Mouse (Mus musculus): ENCODE results near the gene Itgb2. TPM values are rescaled to one million over a fixed set of nuclear protein-coding genes. Genes with fewer than 3 reads are reported as not detected.

Itgb2 gene
- polyA plus RNA-seq, 1 experiment from 2014 or later = 1.5 TPM

DNA sequence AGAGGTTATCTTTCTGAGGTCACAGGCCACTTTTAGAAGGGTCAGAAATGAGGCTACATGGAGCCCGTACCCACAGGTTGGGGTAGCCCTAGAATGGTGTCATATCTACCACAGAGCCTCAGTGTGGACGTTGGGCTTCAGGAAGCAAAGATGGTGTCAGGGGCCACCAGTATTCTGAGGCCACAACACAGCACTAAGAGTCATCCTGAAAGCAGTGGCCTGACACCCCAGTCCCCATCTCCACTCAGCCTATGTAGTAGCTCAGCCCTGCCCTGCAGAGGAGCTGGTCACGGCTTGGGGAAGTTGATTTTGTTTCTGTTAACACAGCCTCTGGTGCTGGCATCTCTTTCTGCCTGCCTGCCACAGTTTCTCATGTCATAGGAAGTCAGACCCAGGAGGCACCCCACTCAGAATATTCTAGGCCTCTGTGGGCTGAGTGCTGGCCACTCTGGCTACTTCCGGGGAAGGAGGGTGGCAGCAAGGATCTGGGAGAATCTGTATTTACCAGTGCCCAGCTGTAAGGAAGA, 10.6 kb downstream of the Itgb2 start:
- no peak for ATAC-seq (ENCODE audit: insufficient number of reproducible peaks, insufficient read depth, low FRiP score, low read depth)
- peaks cover 5 to 6% of the 10 kb centered on the region in 2 experiments; a peak in 2 of 4 replicates for H3K4me1 ChIP-seq (ENCODE audit: control insufficient read depth in 2 of 2, insufficient read depth in 2 of 2, low read length in 2 of 2)
- no peak overlapping the region for H3K27ac ChIP-seq (replicated peaks in 1 of 2; ENCODE audit: control insufficient read depth in 1 of 2, insufficient read depth in 1 of 2, low read depth in 2 of 2, low read length in 2 of 2)
- H3K4me2 ChIP-seq (ENCODE audit: low read length) = no peak overlapping the region
- 80% methylated on average over 4 of the region's 4 CpGs for WGBS
- H3K36me3 ChIP-seq (ENCODE audit: control insufficient read depth, insufficient read depth, low read length) = no peaks in the 10 kb centered on the region
- no peaks in the 10 kb centered on the region for H3K27me3 ChIP-seq (ENCODE audit: control insufficient read depth, insufficient read depth, low read length)
- H3K9ac ChIP-seq (ENCODE audit: low read length) = no peak overlapping the region
- H3K9me3 ChIP-seq (ENCODE audit: control insufficient read depth, low read length) = no peaks in the 10 kb centered on the region
- H3K4me3 ChIP-seq (ENCODE audit: control insufficient read depth in 1 of 2, insufficient read depth in 1 of 2, low read depth in 1 of 2, low read length in 2 of 2) = no peak overlapping the region

DNA sequence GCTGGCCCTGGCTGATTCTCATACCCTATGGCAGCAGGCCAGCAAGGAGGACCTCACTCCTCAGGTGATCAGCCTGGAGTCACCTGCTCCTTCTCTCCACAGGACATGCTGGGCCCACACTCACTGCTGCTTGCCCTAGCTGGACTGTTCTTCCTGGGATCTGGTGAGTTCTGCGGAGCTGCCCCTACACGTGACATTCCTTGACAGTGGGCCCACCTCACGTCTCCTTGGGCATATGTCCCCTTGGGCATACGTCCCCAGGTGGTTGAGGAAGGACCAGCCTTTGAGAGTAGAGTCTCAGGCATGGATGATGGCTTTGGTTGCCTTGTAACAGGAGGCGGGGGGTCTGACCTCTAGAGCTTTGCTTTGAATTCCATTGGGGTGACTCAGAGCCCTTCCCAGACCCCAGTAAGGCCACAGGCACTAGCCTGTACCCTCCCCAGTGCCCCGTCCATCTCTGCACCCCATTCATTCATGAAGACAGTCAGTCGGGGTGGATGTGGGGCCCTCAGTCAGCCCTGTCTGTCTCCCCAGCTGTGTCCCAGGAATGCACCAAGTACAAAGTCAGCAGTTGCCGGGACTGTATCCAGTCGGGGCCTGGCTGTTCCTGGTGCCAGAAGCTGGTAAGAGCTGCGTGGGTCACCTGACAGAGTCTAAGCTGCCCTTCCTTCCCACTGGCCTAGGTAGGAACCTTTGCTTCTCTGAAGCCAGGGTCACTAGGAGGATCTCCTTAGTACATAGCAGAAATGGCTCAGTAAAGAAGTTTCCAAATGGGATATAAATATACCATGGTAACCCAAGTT, 12.0 kb downstream of the Itgb2 start:
- H3K4me1 ChIP-seq (ENCODE audit: control insufficient read depth in 2 of 2, insufficient read depth in 2 of 2, low read length in 2 of 2) = peaks cover 5 to 6% of the 10 kb centered on the region in 2 experiments; a peak in 2 of 4 replicates
- no peak overlapping the region for H3K4me2 ChIP-seq (ENCODE audit: low read length)
- H3K36me3 ChIP-seq (ENCODE audit: control insufficient read depth, insufficient read depth, low read length) = no peaks in the 10 kb centered on the region
- WGBS = 70% methylated on average over 10 of the region's 10 CpGs
- H3K9ac ChIP-seq (ENCODE audit: low read length) = no peak overlapping the region
- no peak overlapping the region for H3K27ac ChIP-seq (replicated peaks in 1 of 2; ENCODE audit: control insufficient read depth in 1 of 2, insufficient read depth in 1 of 2, low read depth in 2 of 2, low read length in 2 of 2)
- no peak for ATAC-seq (ENCODE audit: insufficient number of reproducible peaks, insufficient read depth, low FRiP score, low read depth)
- no peaks in the 10 kb centered on the region for H3K9me3 ChIP-seq (ENCODE audit: control insufficient read depth, low read length)
- no peak overlapping the region for H3K4me3 ChIP-seq (ENCODE audit: control insufficient read depth in 1 of 2, insufficient read depth in 1 of 2, low read depth in 1 of 2, low read length in 2 of 2)
- H3K27me3 ChIP-seq (ENCODE audit: control insufficient read depth, insufficient read depth, low read length) = no peaks in the 10 kb centered on the region

GRCm38 (mm10) chr10:77543226-77543625, 13.2 kb downstream of the Itgb2 start:
- Histone ChIP-seq H3K36me3 (ENCODE audit: control insufficient read depth, insufficient read depth, low read length) (no peaks in the 10 kb centered on the region), H3K4me1 (ENCODE audit: control insufficient read depth in 2 of 2, insufficient read depth in 2 of 2, low read length in 2 of 2) (peaks cover 5 to 6% of the 10 kb centered on the region in 2 experiments; a peak in 2 of 4 replicates), H3K27ac (replicated peaks in 1 of 2; ENCODE audit: control insufficient read depth in 1 of 2, insufficient read depth in 1 of 2, low read depth in 2 of 2, low read length in 2 of 2) (no peak overlapping the region), H3K27me3 (ENCODE audit: control insufficient read depth, insufficient read depth, low read length) (no peaks in the 10 kb centered on the region), H3K9ac (ENCODE audit: low read length) (no peak overlapping the region), H3K4me2 (ENCODE audit: low read length) (no peak overlapping the region), H3K9me3 (ENCODE audit: control insufficient read depth, low read length) (no peaks in the 10 kb centered on the region), H3K4me3 (ENCODE audit: control insufficient read depth in 1 of 2, insufficient read depth in 1 of 2, low read depth in 1 of 2, low read length in 2 of 2) (no peak overlapping the region)
- ATAC-seq (ENCODE audit: insufficient number of reproducible peaks, insufficient read depth, low FRiP score, low read depth) = no peak
- WGBS = 42% methylated on average over 7 of the region's 7 CpGs

- Histone ChIP-seq H3K9ac (ENCODE audit: low read length) (no peak overlapping the region), H3K36me3 (ENCODE audit: control insufficient read depth, insufficient read depth, low read length) (no peaks in the 10 kb centered on the region), H3K27me3 (ENCODE audit: control insufficient read depth, insufficient read depth, low read length) (no peaks in the 10 kb centered on the region), H3K4me3 (ENCODE audit: control insufficient read depth in 1 of 2, insufficient read depth in 1 of 2, low read depth in 1 of 2, low read length in 2 of 2) (no peak overlapping the region), H3K4me1 (ENCODE audit: control insufficient read depth in 2 of 2, insufficient read depth in 2 of 2, low read length in 2 of 2) (peaks cover 0 to 4% of the 10 kb centered on the region in 2 experiments; a peak in 1 of 4 replicates), H3K27ac (replicated peaks in 1 of 2; ENCODE audit: control insufficient read depth in 1 of 2, insufficient read depth in 1 of 2, low read depth in 2 of 2, low read length in 2 of 2) (no peak overlapping the region), H3K4me2 (ENCODE audit: low read length) (no peak overlapping the region), H3K9me3 (ENCODE audit: control insufficient read depth, low read length) (no peaks in the 10 kb centered on the region)
- ATAC-seq (ENCODE audit: insufficient number of reproducible peaks, insufficient read depth, low FRiP score, low read depth) = no peak
- 74% methylated on average over 5 of the region's 5 CpGs for WGBS
Observed at GRCm38 (mm10) chr10:77544916-77545315, 14.9 kb downstream of the Itgb2 start.

DNA sequence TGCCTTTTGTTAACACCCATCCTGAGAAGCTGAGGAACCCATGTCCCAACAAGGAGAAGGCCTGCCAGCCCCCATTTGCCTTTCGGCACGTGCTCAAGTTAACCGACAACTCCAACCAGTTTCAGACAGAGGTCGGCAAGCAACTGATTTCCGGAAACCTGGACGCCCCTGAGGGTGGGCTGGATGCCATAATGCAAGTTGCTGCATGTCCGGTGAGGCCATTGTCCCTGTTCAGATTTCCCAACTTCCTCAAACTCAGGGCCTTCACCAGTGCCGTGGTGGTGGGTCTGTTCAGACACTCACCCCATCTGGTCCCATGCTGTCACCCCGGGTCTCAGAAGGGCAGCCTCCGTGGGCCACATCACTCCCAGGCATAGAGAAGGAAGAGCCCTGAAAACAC, 18.5 kb downstream of the Itgb2 start:
- Histone ChIP-seq H3K36me3 (ENCODE audit: control insufficient read depth, insufficient read depth, low read length) (no peaks in the 10 kb centered on the region), H3K27me3 (ENCODE audit: control insufficient read depth, insufficient read depth, low read length) (no peaks in the 10 kb centered on the region), H3K4me3 (ENCODE audit: control insufficient read depth in 1 of 2, insufficient read depth in 1 of 2, low read depth in 1 of 2, low read length in 2 of 2) (no peak overlapping the region), H3K27ac (replicated peaks in 1 of 2; ENCODE audit: control insufficient read depth in 1 of 2, insufficient read depth in 1 of 2, low read depth in 2 of 2, low read length in 2 of 2) (no peak overlapping the region), H3K4me1 (ENCODE audit: control insufficient read depth in 2 of 2, insufficient read depth in 2 of 2, low read length in 2 of 2) (0 out of 4 replicates have a peak, but pooled peaks cover 0 to 4% of the 10 kb centered on the region in 2 experiments), H3K4me2 (ENCODE audit: low read length) (no peak overlapping the region), H3K9me3 (ENCODE audit: control insufficient read depth, low read length) (no peaks in the 10 kb centered on the region), H3K9ac (ENCODE audit: low read length) (no peak overlapping the region)
- WGBS = 69% methylated on average over 10 of the region's 10 CpGs
- ATAC-seq (ENCODE audit: insufficient number of reproducible peaks, insufficient read depth, low FRiP score, low read depth) = no peak

DNA sequence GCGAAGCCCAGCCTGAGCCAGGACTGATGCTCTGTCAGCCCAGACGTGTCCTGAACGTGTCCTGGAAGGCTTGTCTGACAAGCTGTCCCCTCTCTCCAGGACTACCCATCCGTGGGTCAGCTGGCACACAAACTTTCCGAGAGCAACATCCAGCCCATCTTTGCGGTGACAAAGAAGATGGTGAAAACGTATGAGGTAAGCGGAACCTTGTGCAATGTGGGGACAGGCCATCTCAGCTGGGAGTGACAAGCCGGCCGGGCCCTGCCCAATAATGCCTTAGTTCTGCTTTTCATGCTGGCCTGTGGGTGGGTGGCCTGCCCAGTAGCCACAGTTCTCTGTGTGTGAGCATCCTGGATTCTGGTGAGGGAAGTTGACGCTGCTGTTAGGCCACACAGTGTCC, 20.8 kb downstream of the Itgb2 start:
- ATAC-seq (ENCODE audit: insufficient number of reproducible peaks, insufficient read depth, low FRiP score, low read depth) = no peak
- Histone ChIP-seq H3K4me2 (ENCODE audit: low read length) (no peak overlapping the region), H3K9me3 (ENCODE audit: control insufficient read depth, low read length) (no peaks in the 10 kb centered on the region), H3K4me1 (ENCODE audit: control insufficient read depth in 2 of 2, insufficient read depth in 2 of 2, low read length in 2 of 2) (0 out of 4 replicates have a peak, but pooled peaks cover 0 to 4% of the 10 kb centered on the region in 2 experiments), H3K4me3 (ENCODE audit: control insufficient read depth in 1 of 2, insufficient read depth in 1 of 2, low read depth in 1 of 2, low read length in 2 of 2) (no peak overlapping the region), H3K27me3 (ENCODE audit: control insufficient read depth, insufficient read depth, low read length) (no peaks in the 10 kb centered on the region), H3K27ac (replicated peaks in 1 of 2; ENCODE audit: control insufficient read depth in 1 of 2, insufficient read depth in 1 of 2, low read depth in 2 of 2, low read length in 2 of 2) (no peak overlapping the region), H3K36me3 (ENCODE audit: control insufficient read depth, insufficient read depth, low read length) (no peaks in the 10 kb centered on the region), H3K9ac (ENCODE audit: low read length) (no peak overlapping the region)
- 75% methylated on average over 11 of the region's 11 CpGs for WGBS

DNA sequence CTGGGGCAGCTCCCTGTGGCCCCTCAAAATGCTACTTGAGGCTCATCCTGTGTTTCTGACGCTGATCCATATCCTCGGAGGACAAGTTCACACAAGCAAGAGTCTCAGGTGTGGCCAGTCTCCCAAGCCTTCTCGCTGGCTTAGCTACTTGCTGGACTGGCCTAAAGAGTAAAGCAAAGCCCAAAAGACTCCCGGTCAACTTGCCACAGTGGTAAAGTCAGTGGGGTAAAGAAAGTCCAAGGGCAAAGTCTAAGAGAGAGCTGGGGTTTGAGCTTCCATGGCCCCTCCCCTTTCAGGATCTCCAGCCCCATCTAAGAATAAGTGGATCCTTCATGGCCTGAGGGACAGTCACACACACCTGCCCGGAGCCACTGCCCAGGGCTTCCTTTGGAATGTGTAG, 22.1 kb downstream of the Itgb2 start:
- no peak for ATAC-seq (ENCODE audit: insufficient number of reproducible peaks, insufficient read depth, low FRiP score, low read depth)
- no peak overlapping the region for H3K4me3 ChIP-seq (ENCODE audit: control insufficient read depth in 1 of 2, insufficient read depth in 1 of 2, low read depth in 1 of 2, low read length in 2 of 2)
- 0 out of 4 replicates have a peak, but pooled peaks cover 0 to 4% of the 10 kb centered on the region in 2 experiments for H3K4me1 ChIP-seq (ENCODE audit: control insufficient read depth in 2 of 2, insufficient read depth in 2 of 2, low read length in 2 of 2)
- 85% methylated on average over 5 of the region's 5 CpGs for WGBS
- H3K4me2 ChIP-seq (ENCODE audit: low read length) = no peak overlapping the region
- H3K9ac ChIP-seq (ENCODE audit: low read length) = no peak overlapping the region
- no peaks in the 10 kb centered on the region for H3K36me3 ChIP-seq (ENCODE audit: control insufficient read depth, insufficient read depth, low read length)
- no peaks in the 10 kb centered on the region for H3K9me3 ChIP-seq (ENCODE audit: control insufficient read depth, low read length)
- H3K27ac ChIP-seq (replicated peaks in 1 of 2; ENCODE audit: control insufficient read depth in 1 of 2, insufficient read depth in 1 of 2, low read depth in 2 of 2, low read length in 2 of 2) = no peak overlapping the region
- no peaks in the 10 kb centered on the region for H3K27me3 ChIP-seq (ENCODE audit: control insufficient read depth, insufficient read depth, low read length)
